Mouse (Mus musculus): ENCODE data around the gene Mut. TPM values are rescaled to one million over a fixed set of nuclear protein-coding genes. Genes with fewer than 3 reads are reported as not detected.

Gene Mut
- total RNA-seq (2023), result 1 to 10 TPM; 7.9 to 9.4 TPM

DNA sequence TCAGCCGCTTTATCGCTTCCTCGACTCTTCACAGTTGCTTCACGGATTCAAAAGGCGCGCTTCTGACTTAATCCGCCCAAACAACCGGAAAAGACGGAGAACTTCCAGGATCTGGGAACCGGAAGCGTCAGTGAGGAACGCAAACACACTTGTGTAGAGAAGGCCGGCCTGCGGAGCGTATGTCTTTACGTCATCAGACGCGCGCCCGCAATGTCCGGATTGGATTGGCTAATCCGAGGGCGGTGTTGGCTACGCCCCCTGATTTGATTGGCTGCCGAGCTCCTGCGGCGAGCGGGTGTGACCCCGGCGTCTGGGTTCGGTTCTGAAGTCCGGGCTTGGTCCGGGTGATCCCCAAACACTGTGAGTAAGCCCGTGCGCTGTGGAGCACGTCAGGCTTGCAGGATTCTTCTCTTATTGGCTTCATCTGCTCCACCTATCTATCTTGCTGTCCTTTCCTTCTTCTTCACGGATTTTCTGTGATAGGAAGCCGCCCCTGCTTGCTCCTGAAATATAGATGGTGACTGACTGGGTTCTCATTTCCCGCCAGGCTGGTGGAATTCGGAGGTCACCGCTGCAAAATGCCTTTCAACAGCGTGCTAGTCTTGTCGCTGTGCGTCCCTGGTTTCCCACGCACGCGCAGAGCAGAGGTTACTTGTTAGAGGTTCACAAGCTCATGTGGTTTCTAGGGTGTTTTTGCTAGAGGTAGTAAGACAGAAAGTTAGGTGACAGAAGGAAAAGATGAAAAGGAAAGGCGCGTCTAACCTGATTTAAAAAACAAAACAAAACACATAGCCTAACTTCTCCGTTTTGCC, at the start of gene Mut, which contains the start of gene Cenpq:
TSS of gene Mut (plus strand) at position 266 of the 812 bp plus-strand sequence.
TSS of gene Cenpq (minus strand) at position 628 of the 812 bp plus-strand sequence.

DNA sequence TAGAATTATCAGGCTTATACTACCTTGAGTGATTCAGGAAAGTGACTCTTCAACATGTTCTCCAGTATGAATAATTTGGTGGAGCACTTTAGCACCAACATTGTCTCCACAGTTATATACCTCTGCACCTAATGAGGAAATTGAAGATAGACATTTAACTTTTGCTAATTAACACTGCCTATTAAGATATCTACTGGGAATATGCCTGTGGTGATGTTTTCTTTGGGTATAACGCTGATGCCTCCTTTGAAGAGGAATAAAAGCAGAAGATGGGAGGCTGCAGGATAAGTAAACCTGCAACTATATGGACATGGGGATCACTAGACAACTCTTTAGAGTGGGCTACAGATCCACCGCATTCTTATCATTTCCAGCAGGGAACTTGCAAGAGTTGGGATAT, 20.2 kb upstream of the Mut start, which contains the start of gene Glyatl3:
TSS of gene Glyatl3 (minus strand) at position 101 of the 400 bp plus-strand sequence.

Other genes starting within 250 kb of the Mut start
- gene Esp1, start 207.6 kb upstream of the Mut start, total RNA-seq (2023), result not detected
- gene Crisp2, start 127.7 kb upstream of the Mut start, total RNA-seq (2023), result not detected
- gene Rhag, start 123.6 kb upstream of the Mut start, total RNA-seq (2023), result 10 to 100 TPM in 1 of 2 experiments, 1 to 10 TPM in 1; 3.0 to 14.5 TPM
- under 1 TPM in 1 of 2 experiments, not detected in 1; 0.33 TPM for gene 9130008F23Rik, start 54.1 kb upstream of the Mut start, total RNA-seq (2023)
- not detected for gene Glyatl3, start 20.3 kb upstream of the Mut start, total RNA-seq (2023)
- 10 to 100 TPM; 22.8 to 23.9 TPM for gene Cenpq, start 362 bp downstream of the Mut start, total RNA-seq (2023)